Mouse (Mus musculus) left cerebral cortex, postnatal 10 days (tissue): ENCODE measurements around the gene Ubash3a. TPM values are rescaled to one million over a fixed set of nuclear protein-coding genes. Genes with fewer than 3 reads are reported as not detected.

Experiments used
- DNase-seq, 2 experiments: peaks; one replicate each; pipeline ENCODE4 v3.0.0; 2021 to 2022; ENCODE audit warnings: low spot score in 2 of 2, mixed read lengths in 1 of 2; ENCODE audit errors: extremely low spot score in 1 of 2
- intact Hi-C: fragments of 180-260 bp; cut with DNase I; formaldehyde crosslinking; loops from one replicate; pipeline ENCODE4 v1.15.1; 2025
- total RNA-seq, 2 experiments: library from RNA; stranded (reverse); gene quantifications; 2 replicates each; pipeline ENCODE4 v1.2.3; 2021

Gene Ubash3a
- total RNA-seq, 2 experiments from 2014 or later = not detected

DNA sequence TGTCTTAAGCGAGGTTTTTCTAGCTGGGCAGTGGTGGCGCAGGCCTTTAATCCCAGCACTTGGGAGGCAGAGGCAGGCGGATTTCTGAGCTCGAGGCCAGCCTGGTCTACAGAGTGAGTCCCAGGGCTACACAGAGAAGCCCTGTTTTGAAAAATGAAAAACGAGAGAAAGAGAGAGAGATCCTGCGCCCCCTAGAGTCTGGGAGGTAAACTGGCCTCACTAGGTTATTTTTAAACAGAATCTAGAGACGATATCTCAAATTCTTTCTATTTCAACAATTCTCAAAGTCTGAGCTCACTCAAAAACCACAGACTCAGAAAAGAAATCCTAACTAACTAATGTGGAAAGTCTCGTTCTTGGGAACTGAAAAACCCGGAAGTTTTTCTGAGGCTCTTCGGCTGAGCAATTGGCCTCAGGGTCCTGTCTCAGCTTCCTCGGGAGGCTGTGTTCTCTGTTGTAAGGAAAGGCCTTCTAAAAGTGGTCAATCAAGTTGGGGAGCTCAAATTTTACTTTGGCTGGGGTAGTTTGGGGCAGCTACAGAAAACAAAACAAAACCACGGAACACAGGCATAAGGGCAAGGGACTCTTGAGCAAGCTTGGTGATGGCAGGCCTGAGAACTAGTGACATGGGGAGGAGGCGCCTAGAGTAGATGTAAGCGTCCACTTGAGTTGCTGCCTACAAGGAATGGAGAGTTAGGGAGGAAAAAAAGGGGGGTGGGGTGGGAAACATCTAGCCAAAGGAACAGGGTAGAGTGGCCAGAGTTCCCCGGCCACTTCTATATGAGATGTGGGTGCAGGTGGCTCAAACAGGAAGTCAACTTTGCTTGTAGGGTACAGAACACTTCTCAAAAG lies 86.9 kb downstream of the Ubash3a start:
- no peak for DNase-seq
- intact Hi-C loops = no loop called here

DNA sequence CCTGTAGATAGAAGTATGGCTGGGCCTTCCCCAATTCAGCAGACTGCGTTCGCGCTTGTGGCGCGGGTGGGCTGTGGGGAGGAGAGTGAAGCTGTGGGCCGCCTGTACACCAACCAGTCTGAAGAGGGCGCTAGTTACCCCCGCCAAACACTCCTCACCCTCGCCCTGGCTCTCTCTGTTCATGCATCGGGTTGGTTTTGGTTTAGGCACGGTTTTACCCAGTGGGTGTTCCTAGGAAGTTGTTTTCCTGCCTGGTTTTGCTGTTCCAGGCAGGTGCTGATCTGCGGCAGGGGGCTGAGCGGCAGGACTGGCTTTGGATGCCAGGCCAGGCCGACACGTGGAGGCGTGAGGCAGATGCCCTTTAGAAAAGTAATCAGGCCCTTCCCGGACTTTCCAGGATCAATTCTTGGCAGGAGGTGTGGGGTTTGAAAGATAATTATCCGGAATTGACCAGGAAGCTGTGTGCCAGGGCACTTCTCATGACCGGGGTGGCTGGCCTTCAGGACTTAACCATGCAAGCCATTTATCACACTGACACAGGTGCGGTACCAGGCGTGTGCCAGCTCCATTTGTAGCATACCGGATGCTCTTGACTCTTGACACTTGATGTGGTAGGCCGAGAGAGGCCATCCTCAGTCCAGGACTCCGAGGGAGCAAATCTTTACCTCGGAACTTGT lies 87.7 kb downstream of the Ubash3a start:
- DNase-seq = peak in 1 of 2 experiments; percentile 64
- intact Hi-C loops = no loop called here

- intact Hi-C loops = no loop called here
- DNase-seq = peak in 1 of 2 experiments; percentile 88
These were observed 88.5 kb downstream of the Ubash3a start for GRCm38 (mm10) chr17:31295892-31296781.

Other genes starting within 250 kb of the Ubash3a start
- 10 to 100 TPM; 26.4 to 33.2 TPM for gene Abcg1, start 150.2 kb upstream of the Ubash3a start, total RNA-seq
- not detected for gene Tff3, start 78.2 kb upstream of the Ubash3a start, total RNA-seq
- gene Tff2, start 63.6 kb upstream of the Ubash3a start, total RNA-seq = not detected
- gene Tff1, start 42.6 kb upstream of the Ubash3a start, total RNA-seq = not detected
- gene Tmprss3, start 8.9 kb upstream of the Ubash3a start, total RNA-seq = not detected
- 10 to 100 TPM; 12.1 to 14.2 TPM for gene Rsph1, start 69.5 kb downstream of the Ubash3a start, total RNA-seq
- 1 to 10 TPM; 6.7 to 7.5 TPM for gene Slc37a1, start 78.9 kb downstream of the Ubash3a start, total RNA-seq
- gene Pde9a, start 178.3 kb downstream of the Ubash3a start, total RNA-seq = 10 to 100 TPM; 32.8 to 41.4 TPM